Mouse (Mus musculus): ENCODE data around the gene Ly6g5c. TPM values are rescaled to one million over a fixed set of nuclear protein-coding genes. Genes with fewer than 3 reads are reported as not detected.

Ly6g5c gene
- polyA plus RNA-seq, 1 experiment from 2014 or later = not detected

DNA sequence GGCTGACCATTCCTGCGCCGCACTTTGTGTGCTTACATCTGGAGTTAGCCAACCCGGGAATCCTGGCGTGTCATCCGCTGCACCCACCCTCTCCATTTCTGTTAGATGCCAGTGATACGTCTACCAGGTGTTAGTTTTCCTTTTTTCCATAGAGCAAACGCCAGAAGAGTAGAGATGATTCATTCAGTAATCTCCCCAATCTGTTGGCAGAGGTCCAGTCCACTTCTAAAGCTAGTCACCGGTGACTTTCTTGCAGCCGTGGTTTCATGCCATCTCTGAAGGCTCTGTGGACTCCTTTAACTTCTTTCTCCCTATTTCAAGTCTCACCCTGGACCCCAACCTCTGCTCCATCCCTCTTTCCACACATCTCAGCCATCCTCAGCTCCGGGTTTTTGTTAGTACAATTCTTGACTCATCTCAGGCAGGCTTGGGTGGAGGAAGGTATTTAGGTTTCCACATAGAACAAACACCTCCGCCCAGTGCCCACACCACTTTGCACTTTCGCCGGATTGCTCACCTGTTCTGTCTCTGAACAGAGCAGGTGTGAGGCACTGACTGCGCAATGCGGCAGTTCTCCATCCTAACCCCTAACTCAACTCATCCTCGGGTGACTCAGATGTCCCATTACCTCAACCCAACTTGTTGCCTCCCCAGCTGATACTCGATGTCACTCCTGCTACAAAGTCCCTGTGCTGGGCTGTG is 39.7 kb upstream of the Ly6g5c start:
- Histone ChIP-seq H3K4me3 (peak overlapping the region; percentile 3; the same call in 1 of the 2 replicates), H3K36me3 (no peaks in the 10 kb centered on the region), H3K4me2 (no peak overlapping the region), H3K9ac (no peak overlapping the region), H3K27ac (peak overlapping the region; percentile 38; the same call in 1 of the 2 replicates), H3K9me3 (no peaks in the 10 kb centered on the region), H3K27me3 (peaks cover 52% of the 10 kb centered on the region), H3K4me1 (peaks cover 15% of the 10 kb centered on the region)
- 76% methylated on average over 17 of the region's 17 CpGs for WGBS
- no peak for ATAC-seq (ENCODE audit: insufficient number of reproducible peaks, low FRiP score, low TSS enrichment, low read depth)

DNA sequence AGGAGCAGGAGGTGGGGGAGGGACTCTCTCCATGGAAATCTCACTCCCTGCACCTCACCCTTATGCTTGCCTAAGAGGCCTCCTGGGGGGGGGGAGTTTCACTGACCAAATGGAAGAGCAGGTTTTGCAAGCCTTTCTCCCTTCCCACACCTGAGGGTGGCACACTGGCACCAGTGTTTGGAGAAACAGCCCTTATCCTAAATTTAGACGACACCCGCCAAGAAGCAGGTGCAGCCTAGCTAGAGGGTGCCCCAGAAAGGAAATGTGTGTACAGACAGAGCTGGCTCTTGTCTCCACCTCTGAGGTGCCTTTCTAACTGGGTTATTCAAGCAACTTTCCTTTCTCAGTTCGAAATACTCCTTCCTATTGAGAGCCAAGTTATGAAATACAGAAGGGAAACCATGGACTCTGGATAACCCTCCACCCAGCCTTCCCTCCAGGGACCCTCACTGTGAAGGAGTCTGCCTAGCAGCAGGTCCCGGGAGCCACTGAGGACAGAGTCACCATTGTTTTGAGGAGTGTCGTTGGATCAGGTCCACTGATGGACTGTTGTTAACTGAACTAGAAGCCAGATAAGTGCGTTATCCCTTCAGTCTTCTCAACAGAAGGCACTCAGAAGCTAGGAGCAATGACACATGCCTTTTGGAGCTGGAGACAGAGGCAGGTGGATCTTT is 37.4 kb upstream of the Ly6g5c start:
- Histone ChIP-seq H3K9ac (no peak overlapping the region), H3K4me1 (peaks cover 10% of the 10 kb centered on the region), H3K9me3 (no peaks in the 10 kb centered on the region), H3K4me2 (no peak overlapping the region), H3K36me3 (no peaks in the 10 kb centered on the region), H3K27me3 (peaks cover 33% of the 10 kb centered on the region), H3K4me3 (no peak overlapping the region), H3K27ac (peak overlapping the region; percentile 39)
- ATAC-seq (ENCODE audit: insufficient number of reproducible peaks, low FRiP score, low TSS enrichment, low read depth) = 0 out of 2 replicates have a peak, but pooled peaks have one; percentile 14
- WGBS = 49% methylated on average over 6 of the region's 6 CpGs

DNA sequence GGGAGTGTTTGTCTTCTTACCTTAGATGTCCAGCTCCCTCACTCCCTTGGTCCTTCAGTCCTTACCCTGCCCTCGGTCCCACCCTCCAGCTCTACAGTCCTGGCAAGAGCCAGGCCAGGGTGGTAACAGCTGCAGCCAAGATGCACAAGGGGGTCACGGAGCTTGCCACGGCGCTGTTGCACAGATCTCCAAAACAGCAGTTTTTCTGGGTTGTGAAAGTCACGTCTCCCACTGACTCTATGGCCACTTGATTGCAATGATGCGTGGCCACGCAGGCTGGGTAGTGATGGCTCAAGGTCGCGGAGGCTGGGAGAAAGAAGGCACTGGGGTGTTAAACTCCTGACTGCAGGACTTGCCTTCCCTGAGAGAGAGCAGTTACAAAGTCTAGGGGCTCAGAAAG is 36.6 kb upstream of the Ly6g5c start:
- Histone ChIP-seq H3K4me2 (no peak overlapping the region), H3K9me3 (no peaks in the 10 kb centered on the region), H3K36me3 (no peaks in the 10 kb centered on the region), H3K4me3 (no peak overlapping the region), H3K27ac (no peak overlapping the region), H3K4me1 (peaks cover 12% of the 10 kb centered on the region), H3K27me3 (peaks cover 25% of the 10 kb centered on the region), H3K9ac (no peak overlapping the region)
- ATAC-seq (ENCODE audit: insufficient number of reproducible peaks, low FRiP score, low TSS enrichment, low read depth) = no peak
- 74% methylated on average over 9 of the region's 9 CpGs for WGBS

DNA sequence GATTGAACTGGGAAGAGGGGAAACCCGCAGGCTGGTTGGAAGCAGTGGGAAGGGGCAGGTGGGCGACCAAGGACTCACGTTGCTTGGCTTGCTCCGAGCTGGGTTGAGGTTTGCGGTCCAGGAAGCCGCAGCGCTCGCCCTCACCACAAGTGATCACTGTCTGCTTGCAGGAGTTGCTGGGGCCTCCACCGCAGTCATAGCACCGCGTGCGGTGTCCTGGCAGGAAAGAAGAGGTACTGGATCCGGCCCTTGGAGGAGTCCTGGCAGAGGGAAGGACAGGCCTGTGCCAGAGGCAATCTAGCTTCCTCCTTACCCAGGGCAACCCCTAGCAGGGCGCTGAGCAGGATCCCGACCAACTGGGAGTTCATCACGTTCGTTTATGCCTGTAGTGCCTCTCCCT is 34.0 kb upstream of the Ly6g5c start:
- Histone ChIP-seq H3K4me2 (no peak overlapping the region), H3K27me3 (peaks cover 9% of the 10 kb centered on the region; the same call in 1 of the 2 replicates), H3K27ac (no peak overlapping the region), H3K36me3 (no peaks in the 10 kb centered on the region), H3K4me1 (peaks cover 23% of the 10 kb centered on the region), H3K4me3 (no peak overlapping the region), H3K9me3 (no peaks in the 10 kb centered on the region), H3K9ac (no peak overlapping the region)
- 27% methylated on average over 17 of the region's 17 CpGs for WGBS
- ATAC-seq (ENCODE audit: insufficient number of reproducible peaks, low FRiP score, low TSS enrichment, low read depth) = no peak

GRCm38 (mm10) chr17:35076507-35077176 is 31.4 kb upstream of the Ly6g5c start, which contains the start of gene Ly6g6e:
TSS of gene Ly6g6e (plus strand) at chr17:35076902.
- H3K9ac ChIP-seq = no peak within 1 kb of the TSS

DNA sequence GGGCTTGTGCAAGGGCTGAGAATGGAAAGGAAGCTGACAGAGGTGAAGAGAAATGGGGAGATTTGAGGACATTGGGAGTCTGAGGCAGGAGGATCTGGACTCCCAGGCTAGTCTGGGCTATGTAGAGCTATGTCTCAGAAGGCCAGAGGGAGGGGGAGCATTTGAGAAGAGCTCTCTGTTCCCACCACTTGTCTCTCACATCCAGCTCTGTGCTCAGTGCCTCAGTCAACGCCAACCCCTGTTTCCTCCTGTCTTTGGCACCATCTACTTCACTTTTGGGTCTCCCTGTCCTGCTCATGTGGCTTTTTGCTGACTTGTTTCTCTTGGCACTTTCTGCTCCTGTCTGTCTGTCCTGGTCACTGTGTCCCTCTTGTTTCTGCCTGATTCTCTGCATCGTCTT is 30.8 kb upstream of the Ly6g5c start:
- Histone ChIP-seq H3K36me3 (no peaks in the 10 kb centered on the region), H3K9ac (no peak overlapping the region), H3K4me2 (peak overlapping the region; percentile 30), H3K4me1 (peaks cover 23% of the 10 kb centered on the region), H3K9me3 (no peaks in the 10 kb centered on the region), H3K27me3 (0 out of 2 replicates have a peak, but pooled peaks cover 5% of the 10 kb centered on the region), H3K4me3 (peak overlapping the region; percentile 15), H3K27ac (peak overlapping the region; percentile 27; the same call in 1 of the 2 replicates)
- ATAC-seq (ENCODE audit: insufficient number of reproducible peaks, low FRiP score, low TSS enrichment, low read depth) = no peak
- 20% methylated on average over 2 of the region's 2 CpGs for WGBS

More at GRCm38 (mm10) chr17:35076507-35077176, 31.4 kb upstream of the Ly6g5c start, which contains the start of gene Ly6g6e:
- ATAC-seq (ENCODE audit: insufficient number of reproducible peaks, low FRiP score, low TSS enrichment, low read depth) = no peak
- peak within 1 kb of the TSS; percentile 27; the same call in 1 of the 2 replicates for H3K27ac ChIP-seq
- 16% methylated on average over 10 of the region's 10 CpGs for WGBS
- H3K4me1 ChIP-seq = peaks cover 23% of the 10 kb centered on the region
- H3K4me3 ChIP-seq = peak within 1 kb of the TSS; percentile 15
- H3K4me2 ChIP-seq = peak within 1 kb of the TSS; percentile 30
- H3K36me3 ChIP-seq = no peaks in the 10 kb centered on the region
- no peaks in the 10 kb centered on the region for H3K9me3 ChIP-seq
- H3K27me3 ChIP-seq = 0 out of 2 replicates have a peak, but pooled peaks cover 5% of the 10 kb centered on the region

GRCm38 (mm10) chr17:35077786-35078233 is 30.3 kb upstream of the Ly6g5c start, which contains the start of gene Ly6g6d:
TSS of gene Ly6g6d (minus strand) at chr17:35078065.
- Histone ChIP-seq H3K27ac (peak within 1 kb of the TSS; percentile 27; the same call in 1 of the 2 replicates), H3K9me3 (no peaks in the 10 kb centered on the region), H3K27me3 (0 out of 2 replicates have a peak, but pooled peaks cover 5% of the 10 kb centered on the region), H3K4me2 (peak within 1 kb of the TSS; percentile 30), H3K36me3 (no peaks in the 10 kb centered on the region), H3K4me3 (peak within 1 kb of the TSS; percentile 15), H3K9ac (no peak within 1 kb of the TSS), H3K4me1 (peaks cover 23% of the 10 kb centered on the region)
- no peak for ATAC-seq (ENCODE audit: insufficient number of reproducible peaks, low FRiP score, low TSS enrichment, low read depth)
- WGBS = 8% methylated on average over 14 of the region's 14 CpGs

GRCm38 (mm10) chr17:35079778-35080177 is 28.3 kb upstream of the Ly6g5c start:
- no peak overlapping the region for H3K9ac ChIP-seq
- H3K4me2 ChIP-seq = no peak overlapping the region
- H3K4me3 ChIP-seq = no peak overlapping the region
- WGBS = 66% methylated on average over 9 of the region's 9 CpGs
- H3K27ac ChIP-seq = no peak overlapping the region
- H3K9me3 ChIP-seq = no peaks in the 10 kb centered on the region
- peaks cover 15% of the 10 kb centered on the region; the same call in 1 of the 2 replicates for H3K4me1 ChIP-seq
- ATAC-seq (ENCODE audit: insufficient number of reproducible peaks, low FRiP score, low TSS enrichment, low read depth) = no peak
- H3K27me3 ChIP-seq = 0 out of 2 replicates have a peak, but pooled peaks cover 5% of the 10 kb centered on the region
- no peaks in the 10 kb centered on the region for H3K36me3 ChIP-seq

DNA sequence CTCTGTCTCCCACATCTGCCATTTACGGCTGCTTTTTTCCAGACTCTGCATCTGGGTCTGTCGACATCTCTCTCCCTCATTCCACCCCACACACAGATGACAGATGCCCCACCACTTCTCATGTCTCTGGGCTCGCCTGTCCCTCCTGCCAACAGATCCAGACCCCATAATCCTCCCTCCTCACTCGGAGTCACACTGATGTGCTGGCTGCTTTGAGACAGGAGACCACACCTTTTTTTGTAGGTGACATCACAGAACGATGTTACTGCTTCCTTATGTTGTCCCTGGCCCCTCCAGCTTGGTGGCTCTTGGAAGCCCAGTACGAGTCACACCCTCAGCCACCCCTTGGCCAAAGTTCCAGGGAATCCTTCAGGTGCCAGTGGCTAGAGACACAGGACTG is 27.8 kb upstream of the Ly6g5c start:
- H3K9ac ChIP-seq = no peak overlapping the region
- H3K4me1 ChIP-seq = peaks cover 15% of the 10 kb centered on the region; the same call in 1 of the 2 replicates
- H3K27ac ChIP-seq = no peak overlapping the region
- ATAC-seq (ENCODE audit: insufficient number of reproducible peaks, low FRiP score, low TSS enrichment, low read depth) = no peak
- no peaks in the 10 kb centered on the region for H3K36me3 ChIP-seq
- 30% methylated on average over 6 of the region's 6 CpGs for WGBS
- no peak overlapping the region for H3K4me2 ChIP-seq
- no peak overlapping the region for H3K4me3 ChIP-seq
- H3K9me3 ChIP-seq = no peaks in the 10 kb centered on the region
- peaks cover 5% of the 10 kb centered on the region; the same call in 1 of the 2 replicates for H3K27me3 ChIP-seq

- Histone ChIP-seq H3K27ac (no peak overlapping the region), H3K9me3 (no peaks in the 10 kb centered on the region), H3K4me3 (no peak overlapping the region), H3K4me2 (no peak overlapping the region), H3K27me3 (peaks cover 5% of the 10 kb centered on the region; the same call in 1 of the 2 replicates), H3K9ac (no peak overlapping the region), H3K4me1 (peaks cover 15% of the 10 kb centered on the region; the same call in 1 of the 2 replicates), H3K36me3 (no peaks in the 10 kb centered on the region)
- ATAC-seq (ENCODE audit: insufficient number of reproducible peaks, low FRiP score, low TSS enrichment, low read depth) = no peak
- WGBS = 80% methylated on average over 4 of the region's 4 CpGs
Observed at GRCm38 (mm10) chr17:35080710-35081109, 27.4 kb upstream of the Ly6g5c start.

DNA sequence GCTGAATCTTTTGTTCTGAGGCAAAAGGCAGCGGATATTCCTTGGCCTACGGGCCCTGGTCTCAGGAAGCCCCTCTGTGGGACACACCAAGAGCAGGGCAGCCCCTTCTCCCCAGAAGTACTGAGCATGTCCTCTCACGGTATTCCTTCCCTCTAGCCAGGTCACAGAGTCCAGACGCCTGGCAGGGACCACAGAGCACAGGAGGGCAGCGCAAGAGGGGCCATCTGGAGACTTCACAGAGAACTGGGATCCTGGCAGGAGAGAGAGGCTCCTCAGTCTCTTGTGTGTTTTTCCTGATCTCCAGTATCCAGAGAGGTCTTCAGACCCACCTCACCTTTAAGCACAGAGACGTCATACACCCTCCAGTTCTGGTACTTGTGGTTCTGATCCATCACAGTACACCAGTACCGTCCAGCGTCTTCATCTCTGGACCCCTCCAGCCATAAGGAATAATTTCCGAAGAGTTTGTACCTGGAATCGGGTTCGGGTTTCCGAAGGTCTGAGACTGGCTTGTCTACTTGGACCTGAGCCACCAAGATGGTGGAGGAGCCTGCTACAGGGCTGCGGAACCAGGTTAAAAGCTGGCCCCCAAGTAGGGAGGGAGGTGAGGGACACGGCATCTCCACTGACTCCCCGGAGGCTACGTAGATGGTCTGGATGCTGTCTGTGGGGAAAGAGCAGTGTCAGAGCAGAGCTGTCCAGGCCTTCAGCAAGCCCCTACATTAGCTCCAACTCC is 25.1 kb upstream of the Ly6g5c start:
- H3K9me3 ChIP-seq = no peaks in the 10 kb centered on the region
- no peak for ATAC-seq (ENCODE audit: insufficient number of reproducible peaks, low FRiP score, low TSS enrichment, low read depth)
- WGBS = 83% methylated on average over 16 of the region's 16 CpGs
- H3K9ac ChIP-seq = no peak overlapping the region
- H3K27me3 ChIP-seq = peaks cover 4% of the 10 kb centered on the region; the same call in 1 of the 2 replicates
- H3K36me3 ChIP-seq = no peaks in the 10 kb centered on the region
- 0 out of 2 replicates have a peak, but pooled peaks cover 2% of the 10 kb centered on the region for H3K4me1 ChIP-seq
- no peak overlapping the region for H3K27ac ChIP-seq
- no peak overlapping the region for H3K4me2 ChIP-seq
- H3K4me3 ChIP-seq = no peak overlapping the region
